Mouse (Mus musculus) midbrain, embryonic 12.5 days (tissue): ENCODE measurements around the gene Tubg1. TPM values are rescaled to one million over a fixed set of nuclear protein-coding genes. Genes with fewer than 3 reads are reported as not detected.
A peak's percentile ranks its signal among the peaks of the same experiment; 100 is the strongest.

Source experiments
- ATAC-seq: fragments of 200-750 bp; cut with Nextera tagmentation; 2 replicates; pipeline ENCODE4 v1.8.0; 2017; ENCODE audit warnings: low read depth, moderate TSS enrichment, moderate library complexity; ENCODE audit not compliant: low FRiP score
- H3K27ac ChIP-seq: fragments of 300-500 bp; sonication (generic); replicated peaks from 2 replicates; pipeline ENCODE4 v1.5.1; 2016; ENCODE audit warnings: mild to moderate bottlenecking
- H3K27me3 ChIP-seq: fragments of 300-500 bp; sonication (generic); 2 replicates; pipeline ENCODE4 v1.6.1; 2016; ENCODE audit warnings: mild to moderate bottlenecking
- H3K36me3 ChIP-seq: fragments of 300-500 bp; sonication (generic); 2 replicates; pipeline ENCODE4 v1.6.1; 2016
- H3K4me1 ChIP-seq: fragments of 300-500 bp; sonication (generic); 2 replicates; pipeline ENCODE4 v1.6.1; 2016
- H3K4me2 ChIP-seq: fragments of 300-500 bp; sonication (generic); replicated peaks from 2 replicates; pipeline ENCODE4 v1.6.1; 2016; ENCODE audit warnings: mild to moderate bottlenecking, moderate library complexity
- H3K4me3 ChIP-seq: fragments of 300-500 bp; sonication (generic); 2 replicates; pipeline ENCODE4 v1.5.1; 2016; ENCODE audit warnings: mild to moderate bottlenecking
- H3K9ac ChIP-seq: fragments of 300-500 bp; sonication (generic); replicated peaks from 2 replicates; pipeline ENCODE4 v1.6.1; 2016; ENCODE audit warnings: mild to moderate bottlenecking, moderate library complexity
- H3K9me3 ChIP-seq: fragments of 300-500 bp; sonication (generic); 2 replicates; pipeline ENCODE4 v1.6.1; 2016; ENCODE audit warnings: mild to moderate bottlenecking
- WGBS: fragments of 180-500 bp; shearing (Covaris S2); methylation state at CpG from one replicate; pipeline ENCODE4 v1.1.7; 2016; 5-methylcytosine and 5-hydroxymethylcytosine counted together
- polyA plus RNA-seq: library from polyadenylated mRNA; unstranded; fragments of >200 nt; fragmentation: Nextera tagmentation; extraction: Ambion mirVana; gene quantifications from 2 replicates; pipeline ENCODE4 v1.2.1, GENCODE M21; 2016

Tubg1 gene
- polyA plus RNA-seq, 1 experiment from 2014 or later = 97.4 TPM

GRCm38 (mm10) chr11:101084811-101085210, 34.9 kb upstream of the Tubg1 start:
- H3K27ac ChIP-seq = no peak overlapping the region
- H3K9me3 ChIP-seq = no peaks in the 10 kb centered on the region
- no peak overlapping the region for H3K9ac ChIP-seq
- peaks cover 42% of the 10 kb centered on the region for H3K4me1 ChIP-seq
- no peak overlapping the region for H3K4me2 ChIP-seq
- WGBS = 93% methylated on average over 12 of the region's 12 CpGs
- peaks cover 18% of the 10 kb centered on the region for H3K36me3 ChIP-seq
- no peak overlapping the region for H3K4me3 ChIP-seq
- no peak for ATAC-seq
- H3K27me3 ChIP-seq = peaks cover 18% of the 10 kb centered on the region

- no peaks in the 10 kb centered on the region for H3K9me3 ChIP-seq
- no peak overlapping the region for H3K27ac ChIP-seq
- H3K4me2 ChIP-seq = no peak overlapping the region
- 93% methylated on average over 18 of the region's 18 CpGs for WGBS
- no peak overlapping the region for H3K4me3 ChIP-seq
- H3K36me3 ChIP-seq = peaks cover 27% of the 10 kb centered on the region
- H3K27me3 ChIP-seq = peaks cover 8% of the 10 kb centered on the region
- peak overlapping the region; percentile 81; the same call in 1 of the 2 replicates for H3K9ac ChIP-seq
- peaks cover 42% of the 10 kb centered on the region for H3K4me1 ChIP-seq
- no peak for ATAC-seq
Observed at GRCm38 (mm10) chr11:101085617-101086322, 34.0 kb upstream of the Tubg1 start.

GRCm38 (mm10) chr11:101086323-101086674, 33.4 kb upstream of the Tubg1 start:
- no peak for ATAC-seq

GRCm38 (mm10) chr11:101086756-101087681, 32.7 kb upstream of the Tubg1 start, which contains the start of gene Mlx:
Mlx (plus strand) TSS chr11:101087277.
- peaks cover 36% of the 10 kb centered on the region for H3K4me1 ChIP-seq

More at GRCm38 (mm10) chr11:101086323-101086674, 33.4 kb upstream of the Tubg1 start:
- peak overlapping the region; percentile 94 for H3K4me2 ChIP-seq
- H3K36me3 ChIP-seq = peaks cover 33% of the 10 kb centered on the region
- 86% methylated on average over 6 of the region's 6 CpGs for WGBS
- peaks cover 42% of the 10 kb centered on the region for H3K4me1 ChIP-seq
- peak overlapping the region; percentile 91 for H3K27ac ChIP-seq
- H3K9me3 ChIP-seq = no peaks in the 10 kb centered on the region
- H3K9ac ChIP-seq = peak overlapping the region; percentile 81; the same call in 1 of the 2 replicates
- H3K4me3 ChIP-seq = peak overlapping the region; percentile 71
- H3K27me3 ChIP-seq = peaks cover 3% of the 10 kb centered on the region

GRCm38 (mm10) chr11:101087682-101088055, 32.1 kb upstream of the Tubg1 start:
- H3K36me3 ChIP-seq = peaks cover 46% of the 10 kb centered on the region

More at GRCm38 (mm10) chr11:101086756-101087681, 32.7 kb upstream of the Tubg1 start, which contains the start of gene Mlx:
- peak; percentile 68 for ATAC-seq
- peak within 1 kb of the TSS; percentile 71 for H3K4me3 ChIP-seq
- H3K36me3 ChIP-seq = peaks cover 40% of the 10 kb centered on the region
- no peaks in the 10 kb centered on the region for H3K9me3 ChIP-seq
- peak within 1 kb of the TSS; percentile 81 for H3K9ac ChIP-seq
- peak within 1 kb of the TSS; percentile 91 for H3K27ac ChIP-seq
- H3K27me3 ChIP-seq = no peaks in the 10 kb centered on the region
- 3% methylated on average over 40 of the region's 52 CpGs for WGBS
- H3K4me2 ChIP-seq = peak within 1 kb of the TSS; percentile 94

GRCm38 (mm10) chr11:101089931-101090330, 29.8 kb upstream of the Tubg1 start:
- Histone ChIP-seq H3K4me2 (no peak overlapping the region), H3K36me3 (peaks cover 60% of the 10 kb centered on the region), H3K27me3 (no peaks in the 10 kb centered on the region), H3K27ac (no peak overlapping the region), H3K4me1 (peaks cover 41% of the 10 kb centered on the region), H3K9ac (no peak overlapping the region), H3K9me3 (no peaks in the 10 kb centered on the region), H3K4me3 (no peak overlapping the region)
- 93% methylated on average over 1 of the region's 1 CpGs for WGBS
- no peak for ATAC-seq

More at GRCm38 (mm10) chr11:101087682-101088055, 32.1 kb upstream of the Tubg1 start:
- Histone ChIP-seq H3K9me3 (no peaks in the 10 kb centered on the region), H3K9ac (peak overlapping the region; percentile 81), H3K4me2 (peak overlapping the region; percentile 94), H3K4me3 (peak overlapping the region; percentile 71), H3K27ac (peak overlapping the region; percentile 91), H3K4me1 (peaks cover 36% of the 10 kb centered on the region), H3K27me3 (no peaks in the 10 kb centered on the region)
- 14% methylated on average over 8 of the region's 8 CpGs for WGBS
- ATAC-seq = no peak; the same call in 1 of the 2 replicates

- ATAC-seq = no peak
- 2% methylated on average over 18 of the region's 18 CpGs for WGBS
- Histone ChIP-seq H3K27ac (peak overlapping the region; percentile 54; the same call in 1 of the 2 replicates), H3K9me3 (no peaks in the 10 kb centered on the region), H3K27me3 (no peaks in the 10 kb centered on the region), H3K9ac (peak overlapping the region; percentile 68), H3K36me3 (peaks cover 73% of the 10 kb centered on the region), H3K4me1 (peaks cover 20% of the 10 kb centered on the region), H3K4me3 (peak overlapping the region; percentile 58), H3K4me2 (peak overlapping the region; percentile 95)
Observed at GRCm38 (mm10) chr11:101094930-101095313, 24.8 kb upstream of the Tubg1 start.

GRCm38 (mm10) chr11:101095314-101096024, 24.3 kb upstream of the Tubg1 start, which contains the start of gene Psmc3ip:
Psmc3ip (minus strand) TSS chr11:101095436.
- Histone ChIP-seq H3K27me3 (no peaks in the 10 kb centered on the region), H3K27ac (peak within 1 kb of the TSS; percentile 79), H3K4me3 (peak within 1 kb of the TSS; percentile 58), H3K36me3 (peaks cover 73% of the 10 kb centered on the region), H3K9ac (peak within 1 kb of the TSS; percentile 68), H3K9me3 (no peaks in the 10 kb centered on the region), H3K4me2 (peak within 1 kb of the TSS; percentile 95), H3K4me1 (peaks cover 20% of the 10 kb centered on the region)
- peak; percentile 92 for ATAC-seq
- WGBS = under 1% methylated on average over 43 of the region's 43 CpGs

- Histone ChIP-seq H3K36me3 (peaks cover 69% of the 10 kb centered on the region), H3K4me3 (no peak overlapping the region), H3K27ac (no peak overlapping the region), H3K4me2 (no peak overlapping the region), H3K9ac (no peak overlapping the region), H3K4me1 (peaks cover 20% of the 10 kb centered on the region), H3K27me3 (no peaks in the 10 kb centered on the region), H3K9me3 (no peaks in the 10 kb centered on the region)
- ATAC-seq = no peak
- 97% methylated on average over 8 of the region's 8 CpGs for WGBS
Observed at GRCm38 (mm10) chr11:101098231-101098630, 21.5 kb upstream of the Tubg1 start.

GRCm38 (mm10) chr11:101103011-101103410, 16.7 kb upstream of the Tubg1 start:
- Histone ChIP-seq H3K4me2 (no peak overlapping the region), H3K9me3 (no peaks in the 10 kb centered on the region), H3K4me1 (no peaks in the 10 kb centered on the region), H3K36me3 (peaks cover 62% of the 10 kb centered on the region), H3K27ac (no peak overlapping the region), H3K27me3 (no peaks in the 10 kb centered on the region), H3K9ac (no peak overlapping the region), H3K4me3 (no peak overlapping the region)
- no peak for ATAC-seq
- 95% methylated on average over 5 of the region's 5 CpGs for WGBS

- Histone ChIP-seq H3K36me3 (peaks cover 8% of the 10 kb centered on the region; the same call in 1 of the 2 replicates), H3K4me2 (no peak overlapping the region), H3K4me3 (no peak overlapping the region), H3K9me3 (no peaks in the 10 kb centered on the region), H3K4me1 (no peaks in the 10 kb centered on the region), H3K9ac (no peak overlapping the region), H3K27ac (no peak overlapping the region), H3K27me3 (no peaks in the 10 kb centered on the region)
- no peak for ATAC-seq
- WGBS = 62% methylated on average over 4 of the region's 4 CpGs
Observed at GRCm38 (mm10) chr11:101109351-101109750, 10.4 kb upstream of the Tubg1 start.
